Mouse (Mus musculus): ENCODE data around the gene Mex3a.

DNA sequence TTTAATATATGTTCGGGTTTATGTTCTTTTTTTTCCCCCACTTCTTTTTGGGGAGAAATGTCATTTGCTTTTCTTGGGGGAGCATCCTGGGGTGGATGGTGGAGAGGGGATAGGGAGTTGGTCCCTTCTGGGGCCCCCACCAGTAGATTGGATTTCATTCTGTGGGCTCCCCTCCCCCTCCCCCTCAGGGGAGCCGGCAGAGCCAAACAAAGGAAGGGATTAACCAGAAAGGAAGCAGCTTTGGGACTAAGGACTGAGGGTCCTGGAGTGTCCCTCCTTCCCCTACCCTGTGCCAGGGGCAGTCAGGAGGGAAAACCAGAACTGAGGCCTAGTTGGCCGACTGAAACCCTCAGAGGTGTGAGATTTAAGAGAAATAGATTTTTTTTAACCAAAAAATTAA, 7.2 kb downstream of the Mex3a start:
- TF ChIP-seq POLR2A (IDR thresholded peaks at IDR 0.05; ENCODE audit: low read depth, low read length) = no peak
- TF ChIP-seq CTCF (IDR thresholded peaks at IDR 0.05; ENCODE audit: extremely low read depth, insufficient read depth, insufficient read length, insufficient replicate concordance) = no peak
